Mouse (Mus musculus): ENCODE measurements at regions not wholly inside any gene's neighbourhood (a gene's known extent, or its start where the extent isn't known, plus 50 kb on each side); places are given as distances from the start of the nearest gene placed in this dataset.
A peak's percentile ranks its signal among the peaks of the same experiment; 100 is the strongest.
"Not testable (repeated sequence)": the region's sequence is repeated elsewhere in the genome, so short reads cannot be mapped to it uniquely, and the experiment has no call there.

DNA sequence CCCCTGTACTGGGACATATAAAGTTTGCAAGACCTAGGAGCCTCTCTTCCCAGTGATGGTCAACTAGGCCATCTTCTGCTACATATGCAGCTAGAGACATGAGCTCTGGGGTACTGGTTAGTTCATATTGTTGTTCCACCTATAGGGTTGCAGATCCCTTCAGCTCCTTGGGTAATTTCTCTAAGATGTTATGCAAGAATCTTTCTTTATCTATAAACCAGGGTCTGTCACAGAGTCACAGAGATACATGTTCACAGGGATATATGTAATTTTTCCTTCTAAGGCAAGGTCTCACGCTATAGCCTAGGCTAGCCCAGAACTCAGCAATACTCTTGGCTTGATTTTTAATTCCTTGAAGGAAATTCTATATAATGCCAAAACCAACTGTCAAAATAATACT lies 56.9 kb downstream of the Zfp36l1 start:
- not testable (repeated sequence) for DNase-seq

DNA sequence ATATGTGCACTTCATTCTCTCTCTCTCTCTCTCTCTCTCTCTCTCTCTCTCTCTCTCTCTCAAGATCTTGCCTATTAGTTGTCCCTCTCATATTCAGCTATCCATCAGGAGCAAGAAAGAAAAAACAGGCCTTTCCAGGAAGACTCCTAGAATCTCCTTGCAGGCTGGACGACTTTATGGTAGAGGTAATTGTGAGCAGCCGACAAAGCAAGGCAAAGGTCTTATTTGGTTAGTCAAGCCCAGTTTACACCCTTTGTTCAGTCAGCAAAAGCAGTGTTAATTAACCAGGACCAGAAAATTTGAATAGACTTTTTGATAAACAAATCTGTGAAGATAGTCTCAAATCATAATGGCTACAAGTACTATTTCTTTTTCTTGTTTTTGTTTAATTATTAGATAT lies 57.4 kb downstream of the Zfp36l1 start:
- no peak for DNase-seq

DNA sequence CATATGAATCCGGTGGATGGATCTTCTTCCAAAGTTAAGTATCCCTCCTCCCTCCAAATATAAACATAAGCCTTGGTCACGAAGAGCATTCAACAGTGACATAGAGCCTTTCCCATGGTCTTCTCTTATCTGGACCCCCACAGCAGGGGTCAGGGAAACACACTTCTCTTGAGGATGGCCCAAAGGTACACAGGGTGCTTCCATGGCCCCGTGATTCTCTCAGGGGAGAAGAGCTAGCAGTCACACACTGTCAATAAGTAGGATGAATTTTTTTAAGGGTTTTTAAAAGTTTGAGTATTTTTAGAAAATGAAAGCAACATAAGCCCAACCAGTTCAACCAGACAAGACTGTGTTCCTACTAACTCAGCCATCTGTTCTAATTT lies 58.2 kb downstream of the Zfp36l1 start:
- no peak for DNase-seq

DNA sequence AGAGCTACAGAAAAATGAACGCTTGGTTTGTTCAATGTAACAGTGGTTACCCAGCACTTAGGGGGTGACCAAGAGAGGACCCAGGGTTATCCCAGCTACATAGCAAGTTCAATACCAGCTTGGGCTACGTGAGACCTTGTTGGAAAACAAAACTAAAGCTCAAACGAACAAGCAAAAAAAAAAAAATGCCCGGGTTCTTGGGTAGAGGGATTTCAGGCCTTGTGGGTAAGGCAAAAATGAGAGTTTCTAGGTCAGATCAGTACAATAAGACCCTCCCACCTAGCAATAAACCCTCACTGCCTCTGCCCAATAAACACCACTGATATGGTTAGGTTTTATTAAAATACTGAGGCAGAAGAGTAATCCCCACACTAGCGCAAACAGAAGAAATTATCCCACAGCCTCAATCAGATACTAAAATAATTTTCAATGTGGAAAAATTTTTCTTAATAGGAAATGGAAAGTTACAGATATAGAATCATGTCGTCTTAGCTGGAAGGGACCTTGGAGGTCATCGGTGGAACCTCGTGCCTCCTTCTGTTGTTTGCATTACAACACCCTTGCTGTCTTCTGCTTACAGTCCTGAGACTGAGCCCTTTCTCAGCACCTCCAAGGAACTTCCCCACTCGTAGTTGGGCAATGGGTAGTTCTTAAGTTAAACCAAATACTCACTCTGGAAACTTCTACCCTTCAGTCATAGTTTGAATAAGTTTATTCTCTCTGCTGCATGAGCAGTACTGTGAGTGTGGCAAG lies 58.7 kb downstream of the Zfp36l1 start:
- no peak for DNase-seq

DNA sequence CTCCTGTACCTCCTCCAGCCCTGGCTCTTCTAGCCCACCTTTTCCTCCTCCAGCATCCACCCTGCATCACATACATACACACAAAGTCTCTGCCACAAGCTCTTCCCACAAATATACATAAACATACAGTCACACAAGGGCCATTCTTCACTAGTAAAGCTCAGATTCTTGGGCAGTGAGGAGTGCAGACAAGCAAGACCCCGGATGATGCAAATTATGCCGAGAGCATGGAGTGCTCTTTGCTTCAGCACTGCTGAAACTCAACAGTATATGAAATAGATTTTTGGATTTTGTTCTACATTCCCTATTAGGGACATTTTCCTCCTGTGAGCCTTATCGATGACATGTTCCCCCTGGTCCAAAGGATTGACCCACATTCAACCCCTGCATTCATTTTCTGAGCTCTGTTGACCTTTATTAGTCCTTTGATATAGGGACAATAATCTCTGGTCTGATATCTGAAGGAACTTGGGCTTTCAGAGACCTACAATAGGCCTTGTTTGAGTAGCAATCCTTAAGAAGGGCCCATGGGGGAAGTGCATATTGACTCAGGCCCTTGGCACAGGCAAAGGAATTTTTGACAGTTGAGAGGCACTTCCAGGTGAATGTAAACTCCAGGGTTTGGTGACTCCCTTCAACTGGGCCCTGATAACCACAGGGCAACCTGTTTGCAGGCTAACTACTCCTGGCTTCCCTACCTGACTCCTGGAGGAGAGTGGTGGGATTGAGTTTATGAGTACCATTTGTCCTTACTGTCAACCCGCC lies 64.4 kb downstream of the Zfp36l1 start:
- peak; percentile 64 for DNase-seq

DNA sequence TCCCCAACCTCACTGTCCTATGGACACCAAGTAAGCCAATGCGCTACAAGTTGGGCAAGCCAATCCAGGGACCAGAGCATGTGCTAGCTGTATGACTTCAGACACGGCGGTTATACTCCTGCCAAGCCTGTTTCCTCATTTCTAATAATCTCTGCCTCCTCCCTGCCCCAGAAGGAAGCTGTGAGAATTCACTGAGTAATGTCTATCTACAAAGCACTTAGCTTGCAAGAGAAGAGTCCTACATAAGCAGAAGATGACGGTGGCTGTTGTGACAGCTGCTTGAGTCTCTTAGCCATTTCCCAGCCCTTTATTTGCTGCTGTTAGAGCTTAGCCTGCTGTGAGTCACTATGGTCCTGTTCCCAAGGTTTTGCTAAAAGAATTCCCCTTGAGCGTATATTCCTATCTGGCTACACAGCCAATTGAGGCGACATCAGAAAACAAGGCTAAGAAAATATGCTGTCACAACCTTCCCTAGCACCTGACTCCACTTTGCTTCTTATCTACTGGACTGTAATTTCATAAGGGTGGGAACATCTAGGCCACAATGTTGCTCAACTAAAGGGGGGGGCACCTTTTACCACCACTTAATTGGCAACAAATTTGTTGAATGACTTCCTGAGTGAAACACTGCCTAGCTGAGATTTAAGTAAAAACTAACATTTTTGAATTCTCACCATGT lies 66.0 kb downstream of the Zfp36l1 start:
- peak; percentile 46 for DNase-seq

DNA sequence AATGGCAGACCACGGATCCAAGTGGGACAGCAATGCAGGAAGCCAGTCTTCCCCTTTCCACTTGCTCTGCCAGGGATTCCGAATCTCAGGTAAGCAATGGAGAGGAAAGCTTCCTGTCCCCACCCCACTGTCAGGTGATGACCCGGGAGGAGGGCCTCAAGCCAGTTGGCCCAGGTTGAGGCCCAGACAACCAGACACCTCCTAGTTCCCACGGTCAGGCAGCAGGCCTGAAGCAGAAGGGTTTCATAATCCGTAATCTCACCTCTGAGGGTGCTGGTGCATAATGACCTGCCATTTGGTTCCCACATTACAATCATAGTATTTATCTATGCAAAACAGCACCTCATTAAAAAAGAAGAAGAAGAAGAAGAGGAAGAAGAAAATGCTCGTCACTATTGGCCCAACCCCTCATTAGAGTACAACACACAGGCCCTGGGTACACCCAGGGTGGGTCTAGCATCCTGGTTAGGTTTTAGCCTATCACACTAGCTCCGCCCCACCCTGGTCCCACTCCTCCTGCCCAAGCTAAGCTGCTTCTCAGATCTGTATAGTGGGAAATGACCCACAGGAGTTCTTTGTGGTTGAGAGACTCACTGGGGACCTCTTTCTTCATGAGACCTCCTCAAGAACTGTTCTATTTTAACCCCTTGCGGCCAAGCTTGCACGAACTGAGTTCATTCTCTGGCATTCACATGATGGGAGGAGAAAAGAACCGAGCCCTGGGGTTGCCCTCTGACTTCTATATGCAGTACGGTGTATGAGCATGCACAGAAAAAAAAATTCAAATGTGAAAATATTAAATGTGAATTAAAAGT lies 71.1 kb downstream of the Zfp36l1 start:
- no peak for DNase-seq

DNA sequence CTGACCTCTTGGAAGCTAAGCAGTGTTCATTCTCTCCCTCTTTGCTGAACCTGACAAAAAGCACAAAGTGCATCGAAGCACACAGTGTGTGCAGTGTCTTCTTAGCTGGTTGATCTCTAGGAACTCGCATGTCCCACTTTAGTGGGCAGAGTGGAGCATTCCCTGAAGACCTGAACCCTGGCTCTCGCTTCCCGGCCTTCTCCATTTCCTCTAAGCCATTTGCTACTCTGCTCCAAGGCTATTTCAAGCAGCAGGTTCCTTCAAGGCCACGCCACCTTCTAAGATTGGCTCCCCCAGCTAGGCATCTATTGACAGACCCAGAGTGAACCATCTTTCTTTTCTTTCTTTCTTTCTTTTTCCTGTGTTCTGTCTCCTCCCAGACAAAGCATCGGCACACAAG lies 71.8 kb downstream of the Zfp36l1 start:
- DNase-seq: no peak

DNA sequence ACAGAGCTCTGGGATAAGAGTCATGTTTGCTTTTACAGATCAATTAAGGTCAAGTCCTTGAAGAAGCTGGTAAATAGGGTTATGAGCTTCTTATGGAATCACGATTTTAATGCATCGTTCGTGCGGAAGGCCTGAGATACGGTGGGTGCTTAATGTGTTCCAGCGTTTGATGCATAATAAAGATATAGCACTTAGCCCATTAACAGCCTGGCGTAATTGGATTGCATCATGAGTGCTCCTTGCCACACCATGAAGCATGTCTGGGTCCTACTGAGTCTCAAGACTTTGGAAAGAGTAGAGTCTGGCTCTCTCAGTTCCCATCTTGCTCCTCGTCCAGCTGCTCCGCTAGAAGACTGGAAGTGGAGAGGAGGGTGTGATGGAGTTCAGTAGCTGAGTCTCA lies 72.6 kb downstream of the Zfp36l1 start:
- DNase-seq: no peak

DNA sequence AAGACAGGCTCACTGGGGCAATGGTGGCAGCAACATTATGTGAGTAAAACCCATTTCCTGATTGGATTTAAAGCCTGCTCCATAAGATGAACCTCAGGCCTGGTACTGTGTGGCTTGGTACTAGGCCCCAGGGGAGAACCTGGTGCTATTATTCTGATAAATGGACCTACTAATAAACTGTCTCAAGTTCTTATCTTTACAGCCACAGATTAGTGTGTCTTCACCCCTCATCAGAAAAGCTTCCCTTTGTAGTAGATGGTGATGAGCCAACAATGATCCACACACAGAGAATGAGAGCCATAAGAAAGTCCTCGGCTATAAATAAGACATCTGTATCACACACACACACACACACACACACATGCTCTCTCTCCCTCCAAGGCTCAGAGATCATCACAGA lies 73.7 kb downstream of the Zfp36l1 start:
- DNase-seq: no peak

DNA sequence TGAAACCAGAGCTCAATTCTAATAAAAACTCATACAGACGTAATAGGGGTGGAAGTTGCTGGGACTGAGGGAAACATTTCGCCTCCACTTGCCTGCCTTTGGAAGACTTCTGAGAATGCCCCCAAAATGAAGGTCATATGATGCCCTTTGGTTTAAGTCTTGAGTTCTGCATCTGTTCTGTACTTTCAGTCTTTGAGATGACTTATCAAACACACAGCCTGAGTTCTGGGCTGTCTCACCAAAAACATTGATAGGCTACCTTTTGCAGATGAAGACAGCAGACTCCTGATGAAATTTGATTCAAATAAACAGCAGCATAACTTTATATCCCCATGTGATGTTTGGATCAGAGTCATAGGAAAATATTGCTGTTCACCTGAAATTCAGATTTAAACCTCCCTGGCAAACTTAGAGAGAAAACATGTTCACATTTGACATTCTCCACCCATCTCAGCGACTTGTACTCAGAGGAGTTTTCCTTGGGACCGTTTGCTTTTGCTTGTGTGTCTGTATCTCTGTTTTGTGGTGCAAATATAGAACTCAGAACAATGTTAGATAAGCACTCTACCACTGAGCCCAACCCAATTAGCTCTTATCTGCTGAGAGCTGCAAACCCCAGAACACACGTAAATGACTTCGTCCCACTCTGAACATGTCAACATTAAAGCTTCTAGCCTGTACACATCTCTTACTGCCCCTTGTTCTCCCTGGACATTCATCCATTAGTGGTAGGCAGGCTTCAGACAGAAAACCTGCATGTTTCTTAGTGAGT lies 77.1 kb downstream of the Zfp36l1 start:
- DNase-seq: no peak

DNA sequence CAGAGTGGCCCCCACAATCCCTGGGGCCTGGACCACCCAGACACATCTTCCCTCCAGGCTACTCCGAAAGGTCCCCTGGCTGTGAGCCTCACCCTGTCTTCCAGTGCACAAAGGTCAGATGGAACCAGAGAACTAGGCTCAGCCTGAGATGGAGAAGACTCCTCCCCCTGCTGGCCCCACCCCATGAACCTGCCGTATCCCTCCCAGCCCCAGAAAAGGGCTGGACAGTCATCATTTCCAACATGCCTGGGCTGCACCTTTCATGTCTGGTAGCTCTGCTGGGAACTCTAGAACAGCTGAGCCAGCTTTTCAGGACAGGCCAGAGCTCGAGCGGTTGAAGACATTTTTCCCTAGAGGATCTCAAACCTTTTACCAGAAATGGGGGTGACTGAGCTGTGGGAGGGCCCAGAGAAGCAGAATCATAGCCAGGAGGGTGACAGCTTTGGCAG lies 77.8 kb downstream of the Zfp36l1 start:
- DNase-seq: no peak

DNA sequence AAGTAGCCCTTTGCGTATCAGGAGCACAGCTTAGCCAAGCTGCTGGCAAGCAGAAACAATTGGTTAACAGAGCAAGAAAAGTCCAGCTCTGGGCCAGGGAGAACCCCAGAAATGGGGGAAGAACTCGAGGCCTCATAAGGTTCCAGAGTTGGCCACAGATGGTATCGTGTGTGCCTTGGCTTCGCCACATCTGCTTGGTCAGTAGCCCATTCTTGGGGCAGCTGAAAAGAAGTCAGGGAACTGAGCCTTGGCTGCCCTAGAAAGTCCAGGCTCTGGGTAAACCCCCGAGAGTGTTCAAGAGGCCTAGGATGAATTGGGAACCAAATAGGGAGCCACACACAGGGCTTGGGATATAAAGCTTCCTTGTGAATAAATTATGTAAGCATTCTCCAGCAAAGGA lies 78.7 kb downstream of the Zfp36l1 start:
- DNase-seq: no peak

DNA sequence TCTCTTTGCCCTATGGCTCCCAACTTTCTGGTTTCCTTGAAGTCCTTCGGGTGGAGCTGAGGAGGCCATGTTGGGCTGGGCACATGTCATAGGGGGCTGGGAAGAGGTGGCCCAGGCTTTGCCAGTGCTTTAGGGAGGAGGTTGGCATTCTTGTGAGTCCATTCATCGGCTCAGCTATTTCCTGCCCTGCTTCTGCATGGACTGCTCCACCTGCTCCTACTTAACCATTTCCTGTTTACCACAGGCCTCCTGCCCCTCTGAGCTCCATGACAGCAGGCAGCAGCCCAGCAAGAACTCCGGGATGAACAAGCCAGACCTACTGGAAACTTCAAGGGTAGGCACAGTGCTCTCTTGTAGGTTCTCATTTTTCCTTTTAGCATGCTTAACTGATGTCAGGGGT lies 80.3 kb downstream of the Zfp36l1 start:
- no peak for DNase-seq

DNA sequence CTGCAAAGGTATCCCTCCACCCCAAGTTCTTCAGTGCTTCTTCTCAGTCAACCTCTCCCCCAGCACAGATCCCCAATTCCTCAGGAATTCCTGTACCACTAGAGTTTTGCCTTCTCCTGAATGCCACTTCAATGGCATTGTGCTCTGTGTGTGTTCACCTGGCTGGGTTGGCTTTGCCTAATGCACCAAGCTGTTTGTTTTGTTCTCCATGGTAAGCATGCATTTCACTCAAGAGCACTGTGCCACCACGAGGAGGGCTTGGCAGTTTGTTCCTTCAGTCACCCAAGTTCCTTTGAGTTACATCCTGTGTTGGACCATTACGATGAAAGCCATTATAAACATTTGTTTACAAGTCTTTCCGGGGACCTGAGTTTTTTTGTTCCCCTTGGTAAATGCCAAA lies 84.5 kb downstream of the Zfp36l1 start:
- DNase-seq: no peak

DNA sequence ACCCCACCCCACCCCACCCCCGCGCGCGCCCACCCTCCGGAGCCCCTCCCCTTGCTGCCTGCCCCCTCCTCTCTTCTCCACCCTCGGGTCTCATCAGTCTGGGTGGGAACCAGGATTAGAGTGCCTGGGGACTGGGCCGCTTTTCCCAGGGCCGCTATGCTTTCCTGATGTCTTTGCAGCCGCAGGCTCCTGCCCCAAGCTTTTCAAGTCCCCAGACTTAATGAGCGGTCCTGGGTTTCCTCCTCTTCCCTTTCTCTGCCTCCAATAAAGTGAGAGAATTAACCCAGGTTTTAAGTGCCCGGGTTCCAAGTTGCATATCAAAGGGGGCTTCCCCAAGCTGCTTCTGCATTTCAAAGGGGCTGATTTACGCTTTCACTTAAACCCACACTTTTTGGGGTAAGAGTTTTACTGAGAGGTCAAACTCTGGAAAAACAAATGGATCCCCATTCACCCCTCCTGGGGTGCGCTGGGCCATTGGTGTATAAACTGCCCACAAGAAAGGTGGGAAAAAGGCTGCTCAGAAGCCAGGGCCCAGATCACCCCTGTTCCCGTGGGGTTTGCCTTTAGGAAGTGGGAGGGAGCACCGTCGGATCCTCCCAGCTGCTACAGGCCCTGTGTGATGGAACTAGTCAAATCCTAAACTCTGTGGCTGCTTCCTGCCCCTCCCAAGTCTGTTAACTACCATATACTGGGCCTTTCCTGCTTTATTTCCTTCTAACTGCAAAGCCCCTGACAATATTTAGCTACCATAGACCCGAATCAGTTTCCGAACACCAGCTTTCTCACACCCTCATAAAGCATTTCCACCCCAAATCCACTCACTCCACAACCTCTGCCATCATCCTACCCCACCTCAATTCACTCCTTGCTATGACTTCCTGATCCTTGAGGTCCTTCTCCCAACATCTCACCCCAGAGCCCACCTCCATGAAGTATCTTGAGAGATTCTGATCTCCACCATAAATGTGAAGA lies 89.4 kb downstream of the Zfp36l1 start:
- no peak for DNase-seq

DNA sequence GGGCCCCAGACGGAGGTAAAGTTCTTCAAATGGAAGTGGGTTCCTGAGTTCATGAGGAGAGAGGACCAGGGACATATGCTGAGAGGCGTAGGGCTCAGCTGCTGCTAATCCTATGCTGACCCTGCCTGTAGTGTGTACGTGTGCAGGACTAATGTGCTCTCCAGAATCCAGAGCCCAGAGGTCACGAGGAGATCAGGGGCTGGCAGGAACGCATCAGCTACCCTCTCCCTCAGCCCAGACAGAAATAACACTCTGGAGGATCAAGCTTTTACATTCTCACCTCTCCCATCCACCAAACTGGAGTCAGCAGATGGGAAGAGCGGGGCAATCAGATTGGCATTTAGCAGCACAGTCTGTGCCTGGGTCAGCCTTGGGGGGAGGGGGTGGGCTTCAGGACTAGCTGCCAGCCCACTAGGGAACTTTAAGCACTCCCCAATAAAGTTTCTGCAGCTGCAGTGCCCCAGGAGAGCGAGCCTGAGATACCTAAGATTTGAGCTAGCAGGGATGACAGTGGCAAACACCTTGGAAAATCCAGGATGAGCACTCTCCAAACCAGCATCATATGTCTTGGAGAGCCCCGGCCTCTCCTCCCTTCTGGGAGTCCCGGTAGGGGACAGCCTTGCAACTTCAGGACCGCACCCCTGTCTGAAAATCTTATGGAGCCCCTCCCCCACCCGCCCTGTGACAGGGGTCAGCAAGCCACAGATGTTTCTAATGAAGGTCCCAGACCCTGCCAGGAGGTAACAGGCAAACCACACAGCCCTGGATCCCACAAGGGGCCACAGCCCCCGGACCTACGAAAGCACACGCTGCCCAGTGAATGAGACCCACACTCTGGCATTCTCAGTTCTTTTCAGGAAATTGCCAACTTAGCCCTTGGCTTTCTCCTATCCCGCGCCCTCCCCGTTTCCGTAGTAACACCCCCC lies 90.4 kb downstream of the Zfp36l1 start:
- no peak for DNase-seq

DNA sequence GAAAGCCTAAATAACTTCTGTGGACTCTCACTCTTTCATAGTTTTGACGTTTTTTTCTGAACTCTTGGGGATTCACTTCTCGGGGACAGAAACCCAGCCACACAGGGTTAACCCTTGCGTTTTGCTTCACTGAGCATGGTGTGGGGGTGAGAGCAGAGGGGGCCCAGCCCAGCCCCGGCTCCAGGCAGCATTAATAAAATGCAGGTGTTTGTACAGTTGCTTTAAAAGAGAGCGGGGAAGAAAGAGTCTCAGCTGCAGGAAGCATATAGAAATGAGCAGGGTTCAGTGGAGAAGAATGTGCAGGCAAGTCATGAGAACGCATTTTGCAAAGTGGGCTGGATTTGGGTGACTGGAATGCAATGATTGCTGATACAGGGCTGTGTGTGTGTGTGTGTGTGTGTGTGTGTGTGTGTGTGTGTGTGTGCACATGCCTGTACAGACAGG lies 91.8 kb downstream of the Zfp36l1 start:
- DNase-seq: no peak

DNA sequence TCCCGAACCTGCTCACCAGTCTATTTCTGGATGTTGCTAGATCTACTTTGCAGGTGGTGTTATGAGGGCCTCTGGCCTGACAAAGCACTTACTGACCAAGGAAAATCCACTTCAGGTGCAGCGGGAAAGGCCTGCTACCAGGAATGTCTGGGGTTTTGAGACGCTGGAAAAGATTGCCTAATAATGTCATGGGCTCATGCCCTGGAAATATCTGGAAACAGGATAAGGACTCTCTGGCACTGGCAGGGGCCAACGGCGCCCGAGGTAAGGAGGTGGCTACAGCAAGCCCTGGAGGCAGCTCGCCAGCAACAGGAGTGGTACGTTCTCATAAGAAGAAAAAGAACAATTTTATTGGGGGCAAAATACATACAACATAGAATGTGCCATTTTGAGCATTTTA lies 94.7 kb downstream of the Zfp36l1 start:
- DNase-seq: peak; percentile 51
